Mouse (Mus musculus): ENCODE measurements around the gene Gm48551.

Gm48551 gene

DNA sequence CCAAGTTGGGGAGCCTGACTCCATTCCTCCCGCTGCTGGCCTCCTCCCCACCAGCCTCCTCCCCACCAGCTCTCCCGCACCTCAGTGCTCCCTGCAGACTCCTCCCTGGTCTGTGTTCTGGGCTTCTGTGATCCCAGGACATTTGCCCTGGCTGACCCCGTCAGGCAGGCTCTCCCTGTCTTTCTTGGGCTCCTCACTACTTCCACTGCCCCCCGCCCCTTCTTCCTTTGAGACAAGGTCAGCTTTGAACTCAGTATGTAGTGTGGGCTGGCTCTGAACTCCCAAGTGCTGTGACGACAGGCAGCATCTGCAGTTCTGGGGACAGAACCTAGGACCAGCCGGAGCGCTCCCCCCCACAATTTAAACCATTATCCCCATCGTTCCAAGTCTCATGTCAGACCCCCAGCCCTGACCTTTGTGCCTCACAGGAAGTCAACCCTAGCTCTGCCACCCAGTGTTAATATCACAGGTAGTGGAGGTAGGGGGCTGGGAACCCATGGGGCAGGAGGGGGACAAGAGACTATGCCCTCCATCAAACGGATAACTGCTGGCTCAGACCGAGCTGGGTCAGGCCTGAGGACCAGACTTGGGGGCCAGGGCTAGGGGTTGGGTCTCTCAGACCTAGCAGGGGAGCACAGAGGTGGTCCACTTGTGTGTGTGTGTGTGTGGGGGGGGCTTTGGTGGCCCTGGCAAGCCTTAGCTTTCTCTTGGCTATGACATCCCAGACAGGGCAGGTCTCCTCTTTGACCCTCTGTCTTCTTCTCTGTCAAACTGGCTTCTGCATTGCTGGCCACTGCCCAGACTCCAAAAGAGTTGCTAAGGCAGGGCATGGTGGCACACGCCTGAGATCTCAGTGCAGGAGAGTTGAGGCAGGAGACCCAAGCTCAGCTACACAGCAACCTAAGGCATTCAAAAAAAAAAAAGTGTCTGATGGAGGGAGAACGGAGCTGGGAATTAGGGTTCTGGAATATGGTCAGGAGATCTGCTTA lies 33.3 kb downstream of the Gm48551 start:
- no peak for DNase-seq (ENCODE audit: low read depth, low spot score)

GRCm38 (mm10) chr10:81418216-81419070 lies 34.2 kb downstream of the Gm48551 start:
- no peak for DNase-seq (ENCODE audit: low read depth, low spot score)

GRCm38 (mm10) chr10:81419111-81419928 lies 35.1 kb downstream of the Gm48551 start:
- no peak for DNase-seq (ENCODE audit: low read depth, low spot score)

- DNase-seq (ENCODE audit: low read depth, low spot score) = no peak
Measured at GRCm38 (mm10) chr10:81420191-81420767, 36.0 kb downstream of the Gm48551 start.

DNA sequence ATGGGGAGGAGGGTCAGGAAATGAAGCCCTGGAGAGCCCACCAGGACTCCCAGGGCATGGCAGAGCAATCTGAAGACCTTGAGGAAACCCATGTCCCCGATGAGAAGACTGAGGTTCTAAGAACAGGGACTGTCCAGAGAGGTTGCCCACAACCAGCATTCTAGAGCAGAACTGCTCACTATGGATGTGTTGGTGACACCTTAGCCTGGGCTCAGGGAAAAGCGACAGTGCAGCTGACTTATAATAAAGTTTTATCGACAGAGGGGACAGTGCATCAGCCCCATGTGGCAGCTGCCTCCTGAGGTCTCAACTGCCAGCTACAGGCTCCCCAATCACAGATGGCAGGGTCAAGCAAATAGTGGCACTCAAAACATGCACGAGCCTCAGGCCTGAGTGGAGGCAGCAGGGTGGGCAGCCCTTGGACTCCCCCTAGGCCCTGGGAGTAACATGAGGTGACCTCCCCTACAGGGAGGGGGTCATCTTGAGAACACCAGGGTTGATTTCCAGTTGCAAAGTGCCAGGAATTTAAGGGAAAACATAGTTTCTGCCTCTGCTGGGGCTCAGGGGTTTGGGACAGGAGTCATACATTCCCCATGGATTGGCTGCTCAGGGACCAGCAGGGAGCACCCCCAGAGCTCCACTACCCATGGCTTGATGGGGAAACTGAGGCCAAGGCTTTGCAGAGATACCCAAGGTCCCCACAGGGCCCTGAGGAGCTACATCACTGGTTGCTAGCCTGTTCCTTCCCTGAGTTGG lies 37.0 kb downstream of the Gm48551 start:
- no peak for DNase-seq (ENCODE audit: low read depth, low spot score)

- DNase-seq (ENCODE audit: low read depth, low spot score) = no peak
Measured at GRCm38 (mm10) chr10:81421797-81422100, 37.5 kb downstream of the Gm48551 start.

DNA sequence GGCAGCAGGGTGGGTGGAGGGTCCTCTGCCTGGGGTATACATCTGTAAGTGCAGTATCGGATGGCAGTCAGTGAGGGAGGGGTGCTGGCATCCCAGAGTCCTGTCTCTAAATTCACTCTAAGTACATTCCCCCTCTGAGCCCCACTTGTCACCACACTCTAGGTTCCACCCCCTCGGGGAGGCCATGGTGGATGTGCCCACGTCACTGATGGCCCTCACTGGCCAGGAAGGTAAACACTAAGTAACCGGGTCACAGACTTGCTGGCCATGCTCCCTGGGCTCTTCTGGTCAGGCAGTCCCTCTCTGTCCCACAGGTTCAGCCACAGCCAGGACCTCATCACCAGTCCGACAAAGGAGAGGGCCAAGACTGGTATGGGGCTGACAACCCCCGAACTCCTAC lies 37.9 kb downstream of the Gm48551 start:
- no peak for DNase-seq (ENCODE audit: low read depth, low spot score)

- no peak for DNase-seq (ENCODE audit: low read depth, low spot score)
Measured at GRCm38 (mm10) chr10:81422661-81423217, 38.5 kb downstream of the Gm48551 start.

GRCm38 (mm10) chr10:81423476-81424245 lies 39.4 kb downstream of the Gm48551 start:
- no peak for DNase-seq (ENCODE audit: low read depth, low spot score)

GRCm38 (mm10) chr10:81424246-81425051 lies 40.2 kb downstream of the Gm48551 start:
- DNase-seq (ENCODE audit: low read depth, low spot score) = no peak

- DNase-seq (ENCODE audit: low read depth, low spot score) = no peak
Measured at GRCm38 (mm10) chr10:81425236-81425850, 41.1 kb downstream of the Gm48551 start.

DNA sequence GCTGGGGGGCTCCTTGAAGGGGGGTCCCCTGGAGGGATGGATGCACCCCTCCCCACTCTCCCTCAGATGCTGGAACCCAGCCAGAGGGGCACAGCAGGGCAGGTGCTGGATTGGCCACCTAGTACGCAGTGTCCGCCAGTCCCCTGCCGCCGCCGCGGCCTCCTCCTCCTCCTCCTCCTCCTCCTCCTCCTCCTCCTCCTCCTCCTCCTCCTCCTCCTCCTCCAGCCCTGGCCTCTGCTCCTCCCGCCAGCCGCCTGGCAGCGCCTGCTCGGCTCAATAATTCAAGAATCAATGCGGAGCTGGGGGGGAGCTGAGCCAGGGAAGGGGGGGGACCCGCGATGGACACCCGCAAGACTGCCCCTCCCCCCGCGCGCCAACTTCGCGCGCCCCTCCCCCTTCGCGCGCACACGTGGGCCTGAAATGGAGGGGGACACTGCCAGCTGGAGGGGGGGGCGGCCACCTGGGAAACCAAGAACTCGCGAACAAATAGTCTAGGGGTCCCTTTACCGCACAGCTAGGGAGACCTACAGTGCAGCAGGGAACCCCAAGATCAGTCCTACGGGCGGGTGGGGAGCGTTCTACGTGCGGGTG lies 41.9 kb downstream of the Gm48551 start:
- no peak for DNase-seq (ENCODE audit: low read depth, low spot score)

- DNase-seq (ENCODE audit: low read depth, low spot score) = no peak
Measured at GRCm38 (mm10) chr10:81426897-81427296, 42.6 kb downstream of the Gm48551 start.

GRCm38 (mm10) chr10:81427327-81427726 lies 43.1 kb downstream of the Gm48551 start:
- DNase-seq (ENCODE audit: low read depth, low spot score) = no peak

- DNase-seq (ENCODE audit: low read depth, low spot score) = no peak
Measured at GRCm38 (mm10) chr10:81427804-81428506, 43.7 kb downstream of the Gm48551 start.

- no peak for DNase-seq (ENCODE audit: low read depth, low spot score)
Measured at GRCm38 (mm10) chr10:81428507-81428870, 44.2 kb downstream of the Gm48551 start.

DNA sequence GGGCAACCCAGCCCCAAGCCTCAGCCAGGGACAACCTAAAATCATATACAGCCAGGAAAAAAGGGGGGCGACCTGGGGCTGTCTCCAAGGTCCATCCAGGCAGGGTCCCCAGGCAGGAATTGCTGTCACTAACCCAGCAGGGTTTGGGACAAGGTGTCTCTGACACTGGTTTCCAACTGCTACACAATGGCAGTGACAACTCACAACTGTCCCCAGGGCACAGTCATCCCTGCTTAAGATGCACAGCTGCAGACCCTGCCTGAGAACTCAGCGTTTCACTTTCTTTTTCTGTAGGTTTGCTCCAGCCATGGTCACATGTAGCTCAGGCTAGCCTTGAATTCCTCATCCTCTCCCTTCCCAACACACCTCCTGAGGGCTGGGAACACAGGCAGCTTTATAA lies 44.8 kb downstream of the Gm48551 start:
- no peak for DNase-seq (ENCODE audit: low read depth, low spot score)
